Mouse (Mus musculus) liver, postnatal 0 days (tissue): Measurements from ENCODE around the gene Nod2. TPM values are rescaled to one million over a fixed set of nuclear protein-coding genes. Genes with fewer than 3 reads are reported as not detected.

ENCODE experiments used
- ATAC-seq: fragments of 200-750 bp; cut with Nextera tagmentation; 2 replicates; pipeline ENCODE4 v1.8.0; 2017; ENCODE audit warnings: mild to moderate bottlenecking, moderate library complexity
- DNase-seq: peaks from one replicate; pipeline ENCODE4 v3.0.0-alpha.2; 2016
- H3K27ac ChIP-seq: fragments of 300-500 bp; sonication (generic); 2 replicates; pipeline ENCODE4 v1.5.1; 2014; ENCODE audit warnings: antibody characterized with exemption, moderate library complexity, mild to moderate bottlenecking, low read depth
- H3K27me3 ChIP-seq: fragments of 300-500 bp; sonication (generic); 2 replicates; pipeline ENCODE4 v1.6.1; 2014; ENCODE audit warnings: low read length, control low read depth, mixed read lengths; ENCODE audit not compliant: insufficient read depth
- H3K36me3 ChIP-seq: fragments of 300-500 bp; sonication (generic); replicated peaks from 2 replicates; pipeline ENCODE4 v1.6.1; 2014; ENCODE audit warnings: mild to moderate bottlenecking, control low read depth, low read length, moderate library complexity, mixed read lengths; ENCODE audit not compliant: insufficient read depth
- H3K4me1 ChIP-seq: fragments of 300-500 bp; sonication (generic); 2 replicates; pipeline ENCODE4 v1.6.1; 2014; ENCODE audit warnings: antibody characterized with exemption, mild to moderate bottlenecking, control low read depth; ENCODE audit not compliant: insufficient read depth
- H3K4me2 ChIP-seq: fragments of 300-500 bp; sonication (generic); 2 replicates; pipeline ENCODE4 v1.6.1; 2014; ENCODE audit warnings: low read depth, mild to moderate bottlenecking, low read length, moderate library complexity, mixed read lengths
- H3K4me3 ChIP-seq: fragments of 300-500 bp; sonication (generic); 2 replicates; pipeline ENCODE4 v1.5.1; 2014; ENCODE audit warnings: low read depth, low read length
- H3K9ac ChIP-seq: fragments of 300-500 bp; sonication (generic); replicated peaks from 2 replicates; pipeline ENCODE4 v1.6.1; 2014; ENCODE audit warnings: mild to moderate bottlenecking, moderate library complexity
- H3K9me3 ChIP-seq: fragments of 300-500 bp; sonication (generic); 2 replicates; pipeline ENCODE4 v1.6.1; 2016; ENCODE audit warnings: mild to moderate bottlenecking, control low read depth, low read length, mixed read lengths
- CTCF ChIP-seq: sonication (generic); IDR thresholded peaks from 2 replicates; pipeline ENCODE4 v1.5.1; 2016; ENCODE audit warnings: antibody characterized with exemption, low read depth
- EP300 ChIP-seq: IDR thresholded peaks from 2 replicates; pipeline ENCODE4 v1.6.1; 2016; ENCODE audit warnings: antibody characterized with exemption, low read depth, mild to moderate bottlenecking
- WGBS: fragments of 180-500 bp; shearing (Covaris S2); extraction: QIAGEN DNeasy Blood & Tissue Kit; methylation state at CpG from one replicate; pipeline ENCODE4 v1.1.7; 2014; ENCODE audit not compliant: insufficient replicate concordance; 5-methylcytosine and 5-hydroxymethylcytosine counted together
- polyA plus RNA-seq: library from polyadenylated mRNA; unstranded; fragments of >200 nt; fragmentation: Nextera tagmentation; extraction: Ambion mirVana; gene quantifications from 2 replicates; pipeline ENCODE4 v1.2.1, GENCODE M21; 2015

Gene Nod2
- polyA plus RNA-seq, 1 experiment from 2014 or later: 0.07 TPM

DNA sequence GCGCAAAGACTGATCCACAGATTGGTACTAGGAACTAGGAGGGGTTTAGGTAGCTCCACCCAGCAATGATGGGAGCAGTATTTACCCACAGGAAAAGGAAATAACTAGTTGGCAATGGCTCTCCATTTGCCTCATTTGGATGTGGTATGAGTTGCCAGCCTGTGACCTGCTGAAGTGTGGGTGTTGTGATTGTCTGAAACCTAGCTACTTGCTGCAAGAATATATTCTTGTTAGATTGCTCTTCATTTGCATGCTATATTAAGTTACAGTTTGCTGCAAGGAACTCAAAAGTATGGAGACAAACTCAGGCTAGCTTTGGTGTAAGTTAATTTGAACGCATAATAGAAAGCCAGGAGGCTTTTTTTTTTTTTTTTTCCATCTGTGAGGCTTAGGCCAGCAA is 33.5 kb downstream of the Nod2 start:
- no peaks in the 10 kb centered on the region for H3K27me3 ChIP-seq
- H3K4me1 ChIP-seq: no peaks in the 10 kb centered on the region
- no peaks in the 10 kb centered on the region for H3K9me3 ChIP-seq
- 89% methylated on average over 2 of the region's 2 CpGs for WGBS
- ATAC-seq (no peak), DNase-seq (no peak)
- H3K27ac ChIP-seq: no peak overlapping the region
- H3K9ac ChIP-seq: no peak overlapping the region
- H3K4me2 ChIP-seq: no peak overlapping the region
- TF ChIP-seq EP300: no peak
- no peak for TF ChIP-seq CTCF
- no peak overlapping the region for H3K4me3 ChIP-seq
- H3K36me3 ChIP-seq: no peaks in the 10 kb centered on the region

GRCm38 (mm10) chr8:88681046-88681445 is 33.9 kb downstream of the Nod2 start:
- 73% methylated on average over 8 of the region's 8 CpGs for WGBS
- no peak overlapping the region for H3K27ac ChIP-seq
- TF ChIP-seq CTCF (no peak), EP300 (no peak)

GRCm38 (mm10) chr8:88683656-88684289 is 36.7 kb downstream of the Nod2 start:
- Histone ChIP-seq H3K4me2 (no peak overlapping the region), H3K9me3 (no peaks in the 10 kb centered on the region), H3K4me1 (no peaks in the 10 kb centered on the region), H3K36me3 (no peaks in the 10 kb centered on the region), H3K4me3 (no peak overlapping the region), H3K27ac (no peak overlapping the region), H3K9ac (no peak overlapping the region), H3K27me3 (no peaks in the 10 kb centered on the region)
- 84% methylated on average over 7 of the region's 7 CpGs for WGBS
- ATAC-seq (no peak), DNase-seq (no peak)
- no peak for TF ChIP-seq CTCF
- TF ChIP-seq EP300: no peak

More at GRCm38 (mm10) chr8:88681046-88681445, 33.9 kb downstream of the Nod2 start:
- Histone ChIP-seq H3K4me2 (no peak overlapping the region), H3K4me3 (no peak overlapping the region), H3K27me3 (no peaks in the 10 kb centered on the region), H3K36me3 (no peaks in the 10 kb centered on the region), H3K4me1 (no peaks in the 10 kb centered on the region), H3K9me3 (no peaks in the 10 kb centered on the region), H3K9ac (no peak overlapping the region)
- DNase-seq (no peak), ATAC-seq (no peak)

DNA sequence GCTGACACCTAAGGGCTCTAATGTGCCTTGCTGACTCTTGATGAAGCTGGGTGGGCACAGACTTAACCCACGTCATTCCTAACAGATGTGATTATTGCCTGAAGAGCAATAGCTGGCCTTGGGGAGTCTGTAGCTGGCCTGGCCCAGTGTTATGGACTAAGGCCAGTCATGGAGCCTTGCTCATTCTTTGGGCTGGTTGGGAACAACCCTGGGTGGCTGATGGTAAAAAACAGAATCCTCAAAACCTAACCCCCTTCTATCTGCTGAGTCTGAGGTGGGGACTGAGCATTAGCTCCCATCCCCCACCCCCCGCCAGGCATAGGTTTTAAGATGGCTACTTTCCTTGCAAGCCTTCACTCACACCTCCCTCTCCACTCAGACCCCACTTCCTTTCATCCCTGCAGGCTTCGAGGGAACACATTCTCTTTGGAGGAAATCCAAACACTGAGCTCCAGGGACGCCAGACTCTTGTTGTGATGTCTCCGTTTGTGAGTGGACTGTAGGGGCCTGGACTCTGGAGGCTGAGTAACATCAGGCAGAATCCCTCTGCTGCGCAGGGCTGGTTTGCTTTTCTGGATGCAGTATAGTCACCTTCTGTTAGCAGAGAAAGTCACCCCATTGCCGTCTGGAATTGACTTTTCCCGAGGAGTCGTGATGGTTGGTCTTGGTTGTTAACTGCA is 39.3 kb downstream of the Nod2 start:
- Histone ChIP-seq H3K27ac (no peak overlapping the region), H3K27me3 (no peaks in the 10 kb centered on the region), H3K4me2 (no peak overlapping the region), H3K9me3 (no peaks in the 10 kb centered on the region), H3K4me1 (no peaks in the 10 kb centered on the region), H3K36me3 (no peaks in the 10 kb centered on the region), H3K9ac (no peak overlapping the region), H3K4me3 (no peak overlapping the region)
- peak; percentile 8 for DNase-seq
- 60% methylated on average over 9 of the region's 9 CpGs for WGBS
- TF ChIP-seq CTCF (no peak), EP300 (no peak)
- ATAC-seq: no peak

- H3K27ac ChIP-seq: no peak overlapping the region
- DNase-seq (peak; percentile 7), ATAC-seq (no peak)
- no peak for TF ChIP-seq CTCF
- no peak for TF ChIP-seq EP300
- H3K27me3 ChIP-seq: no peaks in the 10 kb centered on the region
- no peak overlapping the region for H3K9ac ChIP-seq
- H3K4me1 ChIP-seq: no peaks in the 10 kb centered on the region
- H3K9me3 ChIP-seq: no peaks in the 10 kb centered on the region
- H3K4me3 ChIP-seq: no peak overlapping the region
- no peaks in the 10 kb centered on the region for H3K36me3 ChIP-seq
- no peak overlapping the region for H3K4me2 ChIP-seq
- WGBS: 74% methylated on average over 8 of the region's 8 CpGs
These were observed 39.8 kb downstream of the Nod2 start for GRCm38 (mm10) chr8:88686906-88687235.

DNA sequence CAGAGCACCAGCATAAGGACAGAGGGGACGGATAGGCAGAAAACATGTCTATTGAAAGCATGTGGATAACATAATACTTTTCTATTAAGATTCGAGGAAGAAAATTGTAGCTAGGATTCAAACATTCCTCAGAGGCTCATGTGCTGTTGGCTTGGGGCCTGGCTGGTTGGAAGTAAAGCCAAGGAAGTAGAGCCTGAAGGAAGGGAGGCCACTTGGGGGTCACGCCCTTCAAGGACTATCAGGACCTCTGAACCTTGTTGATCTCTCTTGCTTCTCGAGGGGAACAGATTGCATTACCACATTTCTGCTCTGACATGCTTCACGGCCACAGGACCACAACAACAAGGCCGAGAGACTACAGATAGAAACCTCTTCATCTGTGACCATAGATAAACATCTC is 42.0 kb downstream of the Nod2 start:
- Histone ChIP-seq H3K36me3 (no peaks in the 10 kb centered on the region), H3K4me3 (no peak overlapping the region), H3K9me3 (no peaks in the 10 kb centered on the region), H3K4me1 (no peaks in the 10 kb centered on the region; the same call in 1 of the 2 replicates), H3K9ac (no peak overlapping the region), H3K4me2 (no peak overlapping the region), H3K27me3 (no peaks in the 10 kb centered on the region), H3K27ac (no peak overlapping the region)
- no peak for TF ChIP-seq CTCF
- TF ChIP-seq EP300: no peak
- DNase-seq (peak; percentile 7), ATAC-seq (no peak)
- 61% methylated on average over 6 of the region's 6 CpGs for WGBS
